Mouse (Mus musculus) E14TG2a.4 (cell line): Measurements from ENCODE around the gene Lekr1.

Experiments used
- H3K27me3 ChIP-seq: 2 replicates; pipeline ENCODE4 v1.6.1; 2014; ENCODE audit warnings: low read length, control low read depth; ENCODE audit not compliant: insufficient read depth
- H3K36me3 ChIP-seq: 2 replicates; pipeline ENCODE4 v1.6.1; 2014; ENCODE audit warnings: low read length, control low read depth; ENCODE audit not compliant: insufficient read depth
- H3K4me1 ChIP-seq: replicated peaks from 2 replicates; pipeline ENCODE4 v1.6.1; 2014; ENCODE audit warnings: low read depth, low read length, control low read depth
- H3K4me3 ChIP-seq: replicated peaks from 2 replicates; pipeline ENCODE4 v1.5.1; 2014; ENCODE audit warnings: mild to moderate bottlenecking, low read length
- H3K9me3 ChIP-seq: 2 replicates; pipeline ENCODE4 v1.6.1; 2014; ENCODE audit warnings: low read length, control low read depth
- CTCF ChIP-seq: conservative IDR thresholded peaks from 2 replicates; pipeline ENCODE4 v1.5.1; 2014; ENCODE audit warnings: low read length
- NANOG ChIP-seq: IDR thresholded peaks from 2 replicates; pipeline ENCODE4 v1.6.1; 2014; ENCODE audit warnings: borderline replicate concordance, low read length, mixed read lengths
- POU5F1 ChIP-seq: IDR thresholded peaks from 2 replicates; pipeline ENCODE4 v1.6.1; 2014; ENCODE audit warnings: low read length, borderline replicate concordance

The Lekr1 gene

DNA sequence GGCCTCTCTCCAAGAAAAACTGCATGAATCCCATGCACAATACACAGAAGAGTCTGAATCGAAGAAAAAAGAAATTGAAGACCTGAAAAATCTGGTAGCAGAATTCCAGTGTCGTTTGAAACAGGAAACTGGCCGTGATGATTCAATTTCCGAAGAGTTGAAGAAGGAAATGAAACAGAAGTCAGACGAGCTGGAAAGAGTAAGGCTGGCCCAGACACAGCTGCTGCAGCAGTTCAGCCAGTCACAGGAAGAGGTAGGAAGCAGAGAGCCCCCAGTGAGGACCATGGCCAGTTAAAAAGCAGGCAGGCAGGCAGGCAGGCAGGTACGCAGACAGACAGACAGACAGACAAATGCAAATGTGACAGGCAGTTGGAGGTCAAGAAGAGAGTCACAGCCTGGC lies 153.8 kb downstream of the Lekr1 start:
- Histone ChIP-seq H3K4me3 (no peak overlapping the region), H3K9me3 (no peaks in the 10 kb centered on the region), H3K4me1 (no peaks in the 10 kb centered on the region), H3K27me3 (no peaks in the 10 kb centered on the region), H3K36me3 (no peaks in the 10 kb centered on the region)
- TF ChIP-seq CTCF (no peak), POU5F1 (no peak), NANOG (no peak)

DNA sequence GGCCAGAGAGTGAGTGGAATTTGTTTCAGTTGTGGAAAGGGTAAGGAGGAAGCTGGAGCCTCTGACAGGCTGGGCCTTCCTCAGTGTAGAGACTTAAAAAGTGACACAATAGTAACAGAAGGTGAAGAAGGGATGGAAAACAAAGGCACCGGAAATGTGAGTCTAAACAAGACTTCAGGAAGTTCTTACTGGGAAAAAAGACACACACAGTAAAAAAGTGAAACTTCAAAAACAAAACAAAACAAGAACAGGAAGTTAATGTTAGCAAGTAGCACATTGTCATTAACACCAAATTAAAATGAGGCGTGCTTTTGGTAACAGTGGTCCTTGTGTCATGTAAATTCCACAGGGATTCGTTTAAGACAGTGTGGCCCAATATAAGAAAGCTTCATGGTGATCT lies 158.9 kb downstream of the Lekr1 start:
- TF ChIP-seq POU5F1 (no peak), NANOG (peak; percentile 37; the same call in 1 of the 2 replicates), CTCF (no peak)
- peaks cover 6% of the 10 kb centered on the region for H3K4me1 ChIP-seq
- no peaks in the 10 kb centered on the region for H3K36me3 ChIP-seq
- no peaks in the 10 kb centered on the region for H3K9me3 ChIP-seq
- no peak overlapping the region for H3K4me3 ChIP-seq
- H3K27me3 ChIP-seq: 0 out of 2 replicates have a peak, but pooled peaks cover 4% of the 10 kb centered on the region

DNA sequence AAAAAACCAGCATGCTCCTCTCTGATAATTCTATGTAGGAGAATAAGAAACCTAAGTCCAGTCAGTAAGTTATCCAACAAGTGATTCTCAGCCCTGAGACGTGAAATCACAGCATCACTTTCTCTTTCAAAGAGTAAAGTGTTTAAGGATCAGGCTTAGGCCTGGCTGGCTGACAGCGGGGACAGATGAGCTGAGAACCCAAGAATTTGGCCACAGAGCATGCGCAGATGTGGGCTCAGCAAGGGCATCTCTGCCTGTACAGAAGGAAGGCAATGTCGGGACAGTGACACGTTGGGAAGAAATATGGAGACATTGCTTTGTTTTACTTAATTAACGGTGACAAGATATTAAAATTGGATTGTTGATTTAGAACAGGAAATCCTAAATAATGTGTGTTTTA lies 160.7 kb downstream of the Lekr1 start:
- H3K9me3 ChIP-seq: no peaks in the 10 kb centered on the region
- TF ChIP-seq CTCF (no peak), NANOG (no peak), POU5F1 (no peak)

DNA sequence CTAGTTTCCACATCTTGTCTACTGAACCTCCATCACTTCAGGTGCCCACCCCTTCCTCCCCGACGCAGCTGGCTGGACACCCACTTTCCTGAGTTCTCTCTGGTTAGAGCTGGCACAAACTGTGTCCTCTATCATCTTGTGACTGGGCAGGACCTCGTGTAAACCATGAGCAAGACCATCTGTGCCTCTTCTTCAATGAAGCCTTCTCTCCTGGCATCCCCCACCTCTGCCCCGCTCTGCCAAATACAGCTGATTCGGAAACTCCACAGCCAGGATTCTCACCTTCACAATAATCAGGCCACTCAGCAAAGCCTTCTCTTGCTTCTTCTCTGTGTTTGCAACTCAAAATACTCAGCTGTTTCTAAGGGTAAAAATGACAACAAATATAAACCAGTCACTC lies 161.4 kb downstream of the Lekr1 start:
- Histone ChIP-seq H3K4me1 (peaks cover 17% of the 10 kb centered on the region), H3K36me3 (no peaks in the 10 kb centered on the region), H3K4me3 (no peak overlapping the region), H3K9me3 (no peaks in the 10 kb centered on the region), H3K27me3 (peaks cover 14% of the 10 kb centered on the region; the same call in 1 of the 2 replicates)
- TF ChIP-seq NANOG (no peak), CTCF (no peak), POU5F1 (no peak)

More for the DNA sequence above, 160.7 kb downstream of the Lekr1 start:
- Histone ChIP-seq H3K36me3 (no peaks in the 10 kb centered on the region), H3K27me3 (peaks cover 14% of the 10 kb centered on the region; the same call in 1 of the 2 replicates), H3K4me1 (peaks cover 17% of the 10 kb centered on the region), H3K4me3 (no peak overlapping the region)

DNA sequence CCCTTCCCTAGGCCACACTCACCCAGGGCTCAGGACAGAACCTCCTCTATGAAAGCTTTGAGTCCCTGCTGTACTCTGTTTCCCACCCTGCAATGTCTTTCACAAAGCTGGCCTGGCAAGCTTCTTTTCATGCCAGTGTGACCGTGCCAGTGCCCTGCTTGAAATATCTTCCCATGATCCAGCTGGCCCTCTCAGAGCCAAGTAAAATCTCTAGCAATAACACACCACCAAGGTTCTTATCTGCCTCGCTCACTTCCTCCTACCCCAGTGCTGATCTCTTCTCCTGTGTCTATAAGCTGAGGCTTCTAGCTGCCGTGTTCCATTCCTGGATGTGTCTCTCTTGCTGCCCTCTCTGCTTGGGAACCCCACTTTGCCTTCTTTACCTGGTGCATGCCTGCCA lies 162.0 kb downstream of the Lekr1 start:
- TF ChIP-seq CTCF (no peak), NANOG (no peak), POU5F1 (no peak)
- Histone ChIP-seq H3K36me3 (no peaks in the 10 kb centered on the region), H3K9me3 (no peaks in the 10 kb centered on the region), H3K4me1 (peaks cover 17% of the 10 kb centered on the region), H3K4me3 (no peak overlapping the region), H3K27me3 (peaks cover 14% of the 10 kb centered on the region; the same call in 1 of the 2 replicates)

DNA sequence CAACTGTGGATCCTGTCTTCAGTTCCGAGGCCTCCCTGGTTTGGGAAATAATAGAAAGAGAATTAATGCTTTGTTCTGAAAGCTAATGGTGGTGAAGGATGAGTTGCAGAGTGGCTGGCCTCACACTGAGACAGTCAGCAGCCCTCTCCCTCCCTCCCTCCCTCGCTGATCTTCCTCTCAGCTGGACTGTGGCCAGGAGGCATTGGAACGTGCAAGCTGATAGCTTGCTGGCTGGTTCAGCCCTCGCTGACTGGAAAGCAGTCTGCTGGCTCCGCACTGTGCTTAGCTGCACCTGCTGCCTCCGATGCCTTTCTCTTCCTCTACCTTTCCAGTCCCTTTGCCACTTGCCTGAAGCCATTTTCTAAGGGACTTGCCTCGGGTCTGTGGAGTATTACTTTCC lies 163.2 kb downstream of the Lekr1 start:
- Histone ChIP-seq H3K4me1 (peaks cover 17% of the 10 kb centered on the region), H3K4me3 (no peak overlapping the region), H3K27me3 (peaks cover 14% of the 10 kb centered on the region; the same call in 1 of the 2 replicates), H3K9me3 (no peaks in the 10 kb centered on the region), H3K36me3 (no peaks in the 10 kb centered on the region)
- no peak for TF ChIP-seq NANOG
- TF ChIP-seq POU5F1: no peak
- TF ChIP-seq CTCF: no peak

DNA sequence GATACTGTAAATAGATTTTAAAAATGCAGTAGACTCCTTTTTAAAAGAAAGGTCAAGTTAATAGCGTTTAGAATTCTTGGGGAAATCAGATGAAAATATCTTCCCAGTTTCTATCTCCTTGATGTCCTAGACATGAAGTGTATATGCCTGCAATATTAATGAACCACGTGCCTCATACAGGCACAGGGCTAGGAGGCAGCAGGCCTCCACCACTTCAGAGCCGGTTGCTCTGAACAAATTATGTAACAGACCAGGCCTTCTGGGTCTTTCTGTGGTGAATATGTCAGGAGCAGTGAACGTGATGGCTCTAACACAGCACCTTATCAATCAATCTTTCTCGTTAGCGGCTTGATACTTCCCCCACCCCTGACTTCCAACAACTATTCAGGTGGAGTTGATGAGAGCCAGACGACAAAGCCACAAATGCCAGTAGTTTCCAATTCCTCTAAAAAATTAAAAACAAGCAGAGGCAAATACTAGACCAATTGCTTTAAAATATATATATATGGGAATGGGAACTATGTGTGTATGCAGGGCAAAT lies 164.0 kb downstream of the Lekr1 start:
- Histone ChIP-seq H3K4me1 (peaks cover 17% of the 10 kb centered on the region), H3K4me3 (no peak overlapping the region), H3K9me3 (no peaks in the 10 kb centered on the region), H3K36me3 (no peaks in the 10 kb centered on the region), H3K27me3 (peaks cover 14% of the 10 kb centered on the region; the same call in 1 of the 2 replicates)
- no peak for TF ChIP-seq CTCF
- TF ChIP-seq NANOG: no peak
- no peak for TF ChIP-seq POU5F1

DNA sequence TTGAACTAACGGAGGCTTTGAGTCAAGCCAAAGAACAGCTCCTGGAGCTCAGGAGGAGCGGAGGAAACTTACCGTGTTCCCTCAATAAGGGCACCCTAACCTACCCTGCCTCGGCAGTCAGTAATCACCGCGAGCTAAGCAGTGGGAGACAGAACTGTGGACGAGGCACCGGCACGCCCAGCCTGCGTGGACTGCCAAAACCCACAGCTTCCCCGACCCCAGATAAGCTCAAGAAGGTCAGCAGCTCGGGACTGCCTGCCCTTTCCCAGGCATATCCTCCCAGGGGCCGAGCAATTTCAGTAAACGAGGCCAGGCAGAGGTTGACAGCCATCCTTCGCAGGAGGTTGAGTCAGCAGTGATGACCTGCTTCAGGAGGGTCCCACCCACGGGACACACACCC lies 164.8 kb downstream of the Lekr1 start:
- Histone ChIP-seq H3K27me3 (peaks cover 14% of the 10 kb centered on the region; the same call in 1 of the 2 replicates), H3K9me3 (no peaks in the 10 kb centered on the region), H3K36me3 (no peaks in the 10 kb centered on the region), H3K4me1 (peaks cover 12% of the 10 kb centered on the region), H3K4me3 (no peak overlapping the region; the same call in 1 of the 2 replicates)
- no peak for TF ChIP-seq CTCF
- no peak for TF ChIP-seq POU5F1
- TF ChIP-seq NANOG: no peak

DNA sequence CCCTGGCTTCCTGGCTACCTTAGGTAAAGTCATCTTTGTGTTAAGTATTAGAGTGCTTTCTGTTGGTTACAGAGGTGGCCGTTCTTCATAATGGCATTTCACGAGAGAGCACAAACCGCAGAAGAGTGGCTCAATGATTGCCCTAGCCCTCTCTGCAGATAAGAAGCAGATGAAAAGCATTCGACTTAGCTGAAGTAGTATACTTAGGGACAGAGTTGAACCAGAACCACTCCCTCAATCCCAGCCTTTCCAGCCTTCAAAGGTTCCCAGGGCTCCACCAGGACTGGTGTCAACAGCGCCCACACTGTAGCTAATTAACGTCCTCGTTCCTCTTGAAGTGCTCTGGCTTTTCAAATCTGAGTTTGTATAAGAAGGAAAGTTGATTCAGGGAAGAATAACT lies 166.4 kb downstream of the Lekr1 start:
- Histone ChIP-seq H3K4me3 (no peak overlapping the region), H3K27me3 (peaks cover 14% of the 10 kb centered on the region; the same call in 1 of the 2 replicates), H3K36me3 (no peaks in the 10 kb centered on the region), H3K4me1 (peaks cover 12% of the 10 kb centered on the region), H3K9me3 (no peaks in the 10 kb centered on the region)
- no peak for TF ChIP-seq NANOG
- TF ChIP-seq CTCF: no peak
- TF ChIP-seq POU5F1: no peak
